12 mouse cellular contexts compared by ENCODE assay signal in genomic region chr7:44494681-44495080, GRCm38 (mm10). TPM values are rescaled to one million over a fixed set of nuclear protein-coding genes. Genes with fewer than 3 reads are reported as not detected.
DNase-seq lines count a peak whose midpoint lies in the region; ATAC-seq and TF ChIP-seq lines count a peak whose summit lies in the region.
"Had no signal": no experiment of that assay in that cellular context is flagged by ENCODE, and none has a peak within 500 bp of the region (broad histone marks: within the 10 kb centered on the region; RNA-seq: fewer than 3 reads in every experiment).

No protein-coding gene starts in this region.

- intact Hi-C loops in left cerebral cortex, adult 2 months (cut with DNase I) = no loop called here
- intact Hi-C loops in left cerebral cortex, postnatal 10 days (cut with DNase I) = loop anchor here (5.0 kb wide), 1 partner anchor 58 kb away; the partner anchor contains the start of gene Nr1h2

- peaks cover 60% of the 10 kb centered on the region for H3K36me3 ChIP-seq in G1E (replicated peaks)
- H3K36me3 ChIP-seq in embryonic facial prominence, embryonic 12.5 days = peaks cover 44% of the 10 kb centered on the region
- peaks cover 23% of the 10 kb centered on the region for H3K36me3 ChIP-seq in liver, embryonic 16.5 days (ENCODE audit: control insufficient read depth, insufficient read depth)

- no peak overlapping the region for H3K9ac ChIP-seq in embryonic facial prominence, embryonic 12.5 days
- no peak overlapping the region for H3K9ac ChIP-seq in liver, embryonic 16.5 days (ENCODE audit: low read depth, low read length)

- TF ChIP-seq CTCF in left cerebral cortex, adult 2 months (IDR thresholded peaks at IDR 0.05) = no peak
- no peak for TF ChIP-seq CTCF in G1E (IDR thresholded peaks at IDR 0.05; ENCODE audit: low read depth, low read length)

- 93% methylated on average over 12 of the region's 12 CpGs for whole genome bisulfite sequencing in embryonic facial prominence, embryonic 12.5 days
- 84% methylated on average over 12 of the region's 12 CpGs for WGBS in liver, embryonic 16.5 days (ENCODE audit: insufficient replicate concordance)

- no peak overlapping the region for H3K27ac ChIP-seq in left cerebral cortex, adult 2 months
- no peak overlapping the region for H3K27ac ChIP-seq in embryonic facial prominence, embryonic 12.5 days
- no peak overlapping the region for H3K27ac ChIP-seq in liver, embryonic 16.5 days (ENCODE audit: low read length)

- no peaks in the 10 kb centered on the region for H3K9me3 ChIP-seq in G1E (replicated peaks)
- no peaks in the 10 kb centered on the region for H3K9me3 ChIP-seq in embryonic facial prominence, embryonic 12.5 days
- H3K9me3 ChIP-seq in liver, embryonic 16.5 days (replicated peaks; ENCODE audit: control insufficient read depth, low read length) = no peaks in the 10 kb centered on the region

- H3K4me3 ChIP-seq in left cerebral cortex, adult 2 months = peak overlapping the region; percentile 77
- H3K4me3 ChIP-seq in G1E (ENCODE audit: low read depth, low read length) = peak overlapping the region; percentile 85; the same call in 1 of the 2 replicates
- H3K4me3 ChIP-seq in embryonic facial prominence, embryonic 12.5 days = no peak overlapping the region
- no peak overlapping the region; the same call in 1 of the 2 replicates for H3K4me3 ChIP-seq in liver, embryonic 16.5 days (ENCODE audit: low read depth, low read length)

- 0 out of 2 replicates have a peak overlapping the region, but pooled peaks have one; percentile 68 for H3K4me2 ChIP-seq in embryonic facial prominence, embryonic 12.5 days (replicated peaks)
- peak overlapping the region; percentile 82; the same call in 1 of the 2 replicates for H3K4me2 ChIP-seq in liver, embryonic 16.5 days (ENCODE audit: low read depth, low read length)

- H3K27me3 ChIP-seq in G1E (ENCODE audit: insufficient read depth, low read length) = no peaks in the 10 kb centered on the region
- H3K27me3 ChIP-seq in embryonic facial prominence, embryonic 12.5 days = no peaks in the 10 kb centered on the region
- H3K27me3 ChIP-seq in liver, embryonic 16.5 days (ENCODE audit: control insufficient read depth, insufficient read depth, low read depth, low read length) = no peaks in the 10 kb centered on the region

- DNase-seq in left cerebral cortex, adult 2 months (ENCODE audit: extremely low spot score in 1 of 2, low spot score in 2 of 2) = no peak
- DNase-seq in left cerebral cortex, adult 18-20 months (ENCODE audit: low spot score in 2 of 2) = no peak
- no peak for DNase-seq in G1E (ENCODE audit: low spot score)
- DNase-seq in left cerebral cortex, postnatal 10 days (ENCODE audit: extremely low spot score in 1 of 2, low spot score in 2 of 2) = no peak
- DNase-seq in embryo, embryonic 9.5 days (ENCODE audit: extremely low spot score) = no peak
- DNase-seq: thymus, postnatal 25 days had no signal

- no peak for ATAC-seq in G1E (ENCODE audit: extremely low read depth, insufficient number of reproducible peaks, low FRiP score, poor library complexity, severe bottlenecking)
- no peak for ATAC-seq in embryonic facial prominence, embryonic 12.5 days (ENCODE audit: insufficient number of reproducible peaks, insufficient read depth, low FRiP score, low TSS enrichment)
- no peak for ATAC-seq in liver, embryonic 16.5 days (ENCODE audit: low read depth)
- ATAC-seq: lung, postnatal 0 days had no signal

- H3K4me1 ChIP-seq in G1E (ENCODE audit: insufficient read depth, low read depth, low read length) = peaks cover 37% of the 10 kb centered on the region
- peaks cover 12% of the 10 kb centered on the region for H3K4me1 ChIP-seq in embryonic facial prominence, embryonic 12.5 days
- peaks cover 27% of the 10 kb centered on the region for H3K4me1 ChIP-seq in liver, embryonic 16.5 days (ENCODE audit: control insufficient read depth, low read depth, low read length)

RNA-seq across cellular contexts. Expression of gene Emc10, which starts 1.6 kb away (rescaled TPM):
- total RNA-seq in left cerebral cortex, adult 2 months (2021) = 100 to 1,000 TPM; 192 to 201 TPM
- total RNA-seq in left cerebral cortex, adult 18-20 months (2021) = 100 to 1,000 TPM; 206 to 210 TPM
- total RNA-seq in G1E (2014; fragmentation: Nextera tagmentation) (33.3 and 33.7 TPM in 2 replicates), G1E (2017) (18.5 and 19.0 TPM in 2 replicates)
- polyA plus RNA-seq in G1E (2012) = 147 and 166 TPM in 2 replicates
- 121 and 124 TPM in 2 replicates for polyA plus RNA-seq in embryonic facial prominence, embryonic 12.5 days (2016; fragmentation: Nextera tagmentation; extraction: Ambion mirVana)
- 34.4 and 40.6 TPM in 2 replicates for polyA plus RNA-seq in liver, embryonic 16.5 days (2015; fragmentation: Nextera tagmentation; extraction: Ambion mirVana)
- 100 to 1,000 TPM; 143 to 144 TPM for total RNA-seq in left cerebral cortex, postnatal 10 days (2021)

RNA-seq across cellular contexts. Expression of gene Fam71e1, which starts 1.7 kb away (rescaled TPM):
- 10 to 100 TPM; 15.5 to 21.0 TPM for total RNA-seq in left cerebral cortex, adult 2 months (2021)
- 10 to 100 TPM; 15.1 to 15.5 TPM for total RNA-seq in left cerebral cortex, adult 18-20 months (2021)
- 6.8 and 12.7 TPM in 2 replicates for total RNA-seq in G1E (2014; fragmentation: Nextera tagmentation)
- total RNA-seq in G1E (2017) = 1.3 and 5.5 TPM in 2 replicates
- 6.9 and 7.4 TPM in 2 replicates for polyA plus RNA-seq in G1E (2012)
- polyA plus RNA-seq in embryonic facial prominence, embryonic 12.5 days (2016; fragmentation: Nextera tagmentation; extraction: Ambion mirVana) = 20.2 and 22.5 TPM in 2 replicates
- 1.3 and 1.4 TPM in 2 replicates for polyA plus RNA-seq in liver, embryonic 16.5 days (2015; fragmentation: Nextera tagmentation; extraction: Ambion mirVana)
- total RNA-seq in left cerebral cortex, postnatal 10 days (2021) = 10 to 100 TPM; 24.4 to 26.8 TPM

RNA-seq across cellular contexts. Expression of gene Josd2, which starts 26.9 kb away (rescaled TPM):
- total RNA-seq in left cerebral cortex, adult 2 months (2021) = 10 to 100 TPM; 72.3 to 86.6 TPM
- 10 to 100 TPM; 76.7 to 77.9 TPM for total RNA-seq in left cerebral cortex, adult 18-20 months (2021)
- total RNA-seq in G1E (2014; fragmentation: Nextera tagmentation) (48.5 and 55.0 TPM in 2 replicates), G1E (2017) (22.1 and 27.2 TPM in 2 replicates)
- polyA plus RNA-seq in G1E (2012) = 162 and 230 TPM in 2 replicates
- polyA plus RNA-seq in embryonic facial prominence, embryonic 12.5 days (2016; fragmentation: Nextera tagmentation; extraction: Ambion mirVana) = 80.4 and 85.6 TPM in 2 replicates
- polyA plus RNA-seq in liver, embryonic 16.5 days (2015; fragmentation: Nextera tagmentation; extraction: Ambion mirVana) = 159 and 174 TPM in 2 replicates
- 10 to 100 TPM; 36.3 to 37.4 TPM for total RNA-seq in left cerebral cortex, postnatal 10 days (2021)

RNA-seq across cellular contexts. Expression of gene Aspdh, which starts 29.5 kb away (rescaled TPM):
- 10 to 100 TPM in 1 of 2 experiments, 1 to 10 TPM in 1; 9.8 to 10.0 TPM for total RNA-seq in left cerebral cortex, adult 2 months (2021)
- total RNA-seq in left cerebral cortex, adult 18-20 months (2021) = 1 to 10 TPM; 5.0 to 5.6 TPM
- not detected in 2 replicates for total RNA-seq in G1E (2014; fragmentation: Nextera tagmentation)
- total RNA-seq in G1E (2017) = not detected in 2 replicates
- not detected in 2 replicates for polyA plus RNA-seq in G1E (2012)
- polyA plus RNA-seq in embryonic facial prominence, embryonic 12.5 days (2016; fragmentation: Nextera tagmentation; extraction: Ambion mirVana) = 0.42 and 0.71 TPM in 2 replicates
- 19.4 and 23.5 TPM in 2 replicates for polyA plus RNA-seq in liver, embryonic 16.5 days (2015; fragmentation: Nextera tagmentation; extraction: Ambion mirVana)
- total RNA-seq in left cerebral cortex, postnatal 10 days (2021) = 10 to 100 TPM; 14.7 to 18.0 TPM
- total RNA-seq: adrenal gland, adult 18-20 months; MEL had no signal
- polyA plus RNA-seq: lung, postnatal 0 days had no signal

RNA-seq across cellular contexts. Expression of gene Mybpc2, which starts 29.8 kb away (rescaled TPM):
- under 1 TPM in 1 of 2 experiments, not detected in 1; 0.29 TPM for total RNA-seq in left cerebral cortex, adult 2 months (2021)
- total RNA-seq in left cerebral cortex, adult 18-20 months (2021) = under 1 TPM; 0.12 to 0.28 TPM
- not detected in 2 replicates for total RNA-seq in G1E (2014; fragmentation: Nextera tagmentation)
- 0.05 TPM in 1 of 2 replicates, not detected in the other for total RNA-seq in G1E (2017)
- polyA plus RNA-seq in G1E (2012) = not detected in 2 replicates
- polyA plus RNA-seq in embryonic facial prominence, embryonic 12.5 days (2016; fragmentation: Nextera tagmentation; extraction: Ambion mirVana) = 0.06 TPM in 2 replicates
- 0.15 and 0.31 TPM in 2 replicates for polyA plus RNA-seq in liver, embryonic 16.5 days (2015; fragmentation: Nextera tagmentation; extraction: Ambion mirVana)
- under 1 TPM; 0.09 to 0.53 TPM for total RNA-seq in left cerebral cortex, postnatal 10 days (2021)
- total RNA-seq: MEL had no signal
- polyA plus RNA-seq: neural tube, embryonic 11.5 days had no signal

Comparison
In these comparisons a context has a peak if more than half of its experiments do, and no peak if none do; other contexts are left out.
1. H3K4me3 ChIP-seq: peak in left cerebral cortex, adult 2 months (single experiment) and G1E (single experiment); none in embryonic facial prominence, embryonic 12.5 days (single experiment) and liver, embryonic 16.5 days (single experiment).
2. RNA of gene Emc10, which starts 1.6 kb away (total RNA-seq): 206 to 210 TPM in left cerebral cortex, adult 18-20 months, 192 to 201 TPM in left cerebral cortex, adult 2 months and 143 to 144 TPM in left cerebral cortex, postnatal 10 days; 18.5 to 33.7 TPM in G1E; every median in the first group is over 4 times any median in the second.